Mouse (Mus musculus): ENCODE results near the gene Tbx2. TPM values are rescaled to one million over a fixed set of nuclear protein-coding genes. Genes with fewer than 3 reads are reported as not detected.
A peak's percentile ranks its signal among the peaks of the same experiment; 100 is the strongest.

Gene Tbx2
- polyA plus RNA-seq, 1 experiment from 2014 or later: 1.7 TPM

DNA sequence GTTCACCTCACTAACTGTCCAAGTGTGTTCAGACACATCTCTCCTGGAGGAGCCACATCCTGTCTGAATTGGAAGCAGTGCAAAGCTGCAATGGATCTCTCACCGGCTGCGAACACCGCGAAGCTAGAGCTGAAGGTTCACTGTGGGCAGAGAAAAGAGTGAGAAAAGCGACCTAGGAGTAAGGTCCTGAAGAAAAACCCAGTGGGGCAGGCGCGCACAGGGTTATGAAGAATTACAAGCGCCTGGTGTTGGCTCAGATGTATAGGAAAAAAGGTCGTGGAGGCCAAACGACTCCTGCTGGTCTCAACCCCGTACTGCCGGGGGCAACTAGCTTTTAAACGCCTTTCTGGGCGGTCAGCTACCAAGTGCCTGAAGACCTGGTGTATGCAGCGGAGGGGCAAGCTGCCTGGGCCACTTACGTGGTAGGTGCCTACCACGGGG is 1.4 kb upstream of the Tbx2 start:
- Histone ChIP-seq H3K36me3 (ENCODE audit: control insufficient read depth, insufficient read depth, low read length) (no peaks in the 10 kb centered on the region), H3K27me3 (replicated peaks; ENCODE audit: control insufficient read depth, insufficient read depth, low read length) (peaks cover 60% of the 10 kb centered on the region), H3K4me2 (ENCODE audit: low read depth, low read length) (peak overlapping the region; percentile 98; the same call in 1 of the 2 replicates), H3K9me3 (ENCODE audit: control insufficient read depth, low read length) (no peaks in the 10 kb centered on the region), H3K4me3 (ENCODE audit: low read length) (peak overlapping the region; percentile 27), H3K27ac (ENCODE audit: low read length) (0 out of 2 replicates have a peak overlapping the region, but pooled peaks have one; percentile 10), H3K4me1 (ENCODE audit: control insufficient read depth, insufficient read depth, low read length) (peaks cover 30% of the 10 kb centered on the region), H3K9ac (ENCODE audit: low read depth, low read length) (no peak overlapping the region; the same call in 1 of the 2 replicates)
- no peak for ATAC-seq
- 20% methylated on average over 17 of the region's 17 CpGs for WGBS

DNA sequence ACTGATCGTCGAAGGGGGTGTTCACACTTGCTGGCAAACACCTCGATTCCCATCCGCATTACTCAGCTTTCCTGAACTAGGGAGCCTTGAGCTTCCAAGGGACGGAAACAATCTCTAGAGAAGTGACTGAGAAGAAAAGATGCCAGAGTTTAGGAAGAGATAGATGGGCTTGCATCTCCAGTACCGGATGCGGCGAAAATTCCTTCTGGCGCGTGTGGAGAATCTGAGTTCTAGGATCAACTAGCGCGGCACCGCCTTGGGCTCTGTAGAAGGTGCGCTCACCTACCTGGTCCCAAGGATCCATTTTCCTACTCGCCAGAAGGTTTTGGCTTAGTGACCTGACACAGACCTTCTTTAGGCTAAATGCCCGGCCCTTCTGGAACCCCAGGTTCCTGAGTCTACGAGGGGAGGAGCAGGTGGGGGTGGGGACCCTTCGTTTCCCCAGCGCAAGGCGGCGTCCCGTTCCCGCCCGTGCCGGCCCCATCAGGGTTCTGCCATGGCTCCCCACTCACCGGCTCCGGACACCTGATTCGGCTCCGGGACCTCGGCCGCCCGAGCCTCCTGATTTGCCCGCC is 608 bp upstream of the Tbx2 start:
- WGBS: 1% methylated on average over 33 of the region's 33 CpGs
- H3K27me3 ChIP-seq (replicated peaks; ENCODE audit: control insufficient read depth, insufficient read depth, low read length): peaks cover 67% of the 10 kb centered on the region
- H3K27ac ChIP-seq (ENCODE audit: low read length): peak overlapping the region; percentile 63
- peak overlapping the region; percentile 61 for H3K4me3 ChIP-seq (ENCODE audit: low read length)
- H3K9ac ChIP-seq (ENCODE audit: low read depth, low read length): peak overlapping the region; percentile 76
- H3K36me3 ChIP-seq (ENCODE audit: control insufficient read depth, insufficient read depth, low read length): no peaks in the 10 kb centered on the region
- peak overlapping the region; percentile 98 for H3K4me2 ChIP-seq (ENCODE audit: low read depth, low read length)
- 0 out of 2 replicates have a peak, but pooled peaks have one; percentile 5 for ATAC-seq
- peaks cover 28% of the 10 kb centered on the region for H3K4me1 ChIP-seq (ENCODE audit: control insufficient read depth, insufficient read depth, low read length)
- H3K9me3 ChIP-seq (ENCODE audit: control insufficient read depth, low read length): no peaks in the 10 kb centered on the region

DNA sequence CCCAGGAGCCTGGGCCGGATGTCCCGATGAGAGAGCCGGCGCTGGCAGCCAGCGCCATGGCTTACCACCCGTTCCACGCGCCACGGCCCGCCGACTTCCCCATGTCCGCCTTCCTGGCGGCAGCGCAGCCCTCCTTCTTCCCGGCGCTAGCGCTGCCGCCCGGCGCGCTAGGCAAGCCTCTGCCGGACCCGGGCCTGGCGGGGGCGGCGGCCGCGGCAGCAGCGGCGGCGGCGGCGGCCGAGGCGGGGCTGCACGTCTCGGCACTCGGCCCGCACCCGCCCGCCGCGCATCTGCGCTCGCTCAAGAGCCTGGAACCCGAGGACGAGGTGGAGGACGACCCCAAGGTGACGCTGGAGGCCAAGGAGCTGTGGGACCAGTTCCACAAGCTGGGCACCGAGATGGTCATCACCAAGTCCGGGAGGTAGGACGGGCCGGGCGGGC is 750 bp downstream of the Tbx2 start:
- peak overlapping the region; percentile 98 for H3K4me2 ChIP-seq (ENCODE audit: low read depth, low read length)
- H3K27me3 ChIP-seq (replicated peaks; ENCODE audit: control insufficient read depth, insufficient read depth, low read length): peaks cover 79% of the 10 kb centered on the region
- under 1% methylated on average over 42 of the region's 54 CpGs for WGBS

DNA sequence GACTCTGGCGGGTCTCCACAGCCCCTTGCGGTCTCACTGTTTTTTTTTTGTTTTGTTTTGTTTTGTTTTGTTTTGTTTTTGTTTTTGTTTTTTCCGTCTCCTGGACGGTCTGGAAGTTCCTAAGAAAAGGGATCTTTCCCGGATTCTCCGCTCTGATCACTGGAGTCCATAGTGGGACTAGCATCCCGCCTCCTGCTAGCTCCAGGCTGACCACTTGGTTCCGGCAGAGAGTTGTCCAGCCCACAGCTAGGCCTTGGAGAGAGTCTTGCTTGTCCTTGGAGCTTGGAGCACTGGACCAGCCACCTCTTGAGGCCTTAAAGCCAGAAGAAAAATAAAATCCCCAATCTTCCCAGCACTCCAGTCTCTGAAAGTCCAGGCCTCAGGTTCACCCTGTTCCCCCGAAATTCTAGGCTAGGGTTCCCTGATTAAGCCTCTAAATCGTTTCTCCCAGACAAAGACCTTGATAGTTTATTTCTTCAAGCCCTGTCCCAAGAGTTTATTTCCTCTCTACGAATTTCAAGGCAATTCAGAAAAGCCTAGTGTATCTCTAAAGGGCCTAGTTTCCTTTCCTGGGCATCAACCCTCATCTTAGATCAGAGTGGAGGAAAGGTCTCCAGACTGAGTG is 1.5 kb downstream of the Tbx2 start:
- H3K27me3 ChIP-seq (replicated peaks; ENCODE audit: control insufficient read depth, insufficient read depth, low read length): peaks cover 81% of the 10 kb centered on the region
- H3K27ac ChIP-seq (ENCODE audit: low read length): peak overlapping the region; percentile 79

More for the DNA sequence above, 750 bp downstream of the Tbx2 start:
- Histone ChIP-seq H3K36me3 (ENCODE audit: control insufficient read depth, insufficient read depth, low read length) (no peaks in the 10 kb centered on the region), H3K9ac (ENCODE audit: low read depth, low read length) (peak overlapping the region; percentile 76), H3K27ac (ENCODE audit: low read length) (peak overlapping the region; percentile 79), H3K4me3 (ENCODE audit: low read length) (peak overlapping the region; percentile 61), H3K4me1 (ENCODE audit: control insufficient read depth, insufficient read depth, low read length) (peaks cover 29% of the 10 kb centered on the region), H3K9me3 (ENCODE audit: control insufficient read depth, low read length) (no peaks in the 10 kb centered on the region)
- peak; percentile 4; the same call in 1 of the 2 replicates for ATAC-seq

DNA sequence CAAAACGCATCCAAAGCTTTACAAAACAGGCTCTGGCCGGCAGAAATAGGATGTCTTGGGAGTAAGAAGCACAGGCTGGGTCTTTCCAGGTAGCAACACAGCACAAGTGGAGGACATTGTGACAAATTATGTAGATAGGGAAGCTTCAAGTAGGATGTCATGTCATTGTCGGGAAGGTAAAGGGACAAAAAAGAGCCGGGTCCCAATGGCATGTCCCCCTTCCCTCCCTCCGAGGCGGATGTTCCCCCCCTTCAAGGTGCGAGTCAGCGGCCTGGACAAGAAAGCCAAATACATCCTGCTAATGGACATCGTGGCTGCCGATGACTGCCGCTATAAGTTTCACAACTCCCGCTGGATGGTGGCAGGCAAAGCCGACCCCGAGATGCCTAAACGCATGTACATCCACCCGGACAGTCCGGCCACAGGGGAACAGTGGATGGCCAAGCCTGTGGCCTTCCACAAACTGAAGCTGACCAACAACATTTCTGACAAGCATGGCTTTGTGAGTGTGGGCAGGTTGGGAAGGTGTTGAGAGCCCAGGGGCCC is 2.1 kb downstream of the Tbx2 start:
- Histone ChIP-seq H3K27ac (ENCODE audit: low read length) (no peak overlapping the region), H3K9me3 (ENCODE audit: control insufficient read depth, low read length) (no peaks in the 10 kb centered on the region), H3K9ac (ENCODE audit: low read depth, low read length) (peak overlapping the region; percentile 76), H3K4me1 (ENCODE audit: control insufficient read depth, insufficient read depth, low read length) (peaks cover 26% of the 10 kb centered on the region), H3K36me3 (ENCODE audit: control insufficient read depth, insufficient read depth, low read length) (no peaks in the 10 kb centered on the region), H3K4me2 (ENCODE audit: low read depth, low read length) (peak overlapping the region; percentile 55), H3K27me3 (replicated peaks; ENCODE audit: control insufficient read depth, insufficient read depth, low read length) (peaks cover 81% of the 10 kb centered on the region), H3K4me3 (ENCODE audit: low read length) (peak overlapping the region; percentile 61)
- WGBS: 32% methylated on average over 17 of the region's 17 CpGs
- no peak for ATAC-seq

More for the DNA sequence above, 1.5 kb downstream of the Tbx2 start:
- no peak for ATAC-seq
- H3K9me3 ChIP-seq (ENCODE audit: control insufficient read depth, low read length): no peaks in the 10 kb centered on the region
- H3K4me2 ChIP-seq (ENCODE audit: low read depth, low read length): peak overlapping the region; percentile 98
- no peaks in the 10 kb centered on the region for H3K36me3 ChIP-seq (ENCODE audit: control insufficient read depth, insufficient read depth, low read length)
- H3K9ac ChIP-seq (ENCODE audit: low read depth, low read length): peak overlapping the region; percentile 76
- H3K4me3 ChIP-seq (ENCODE audit: low read length): peak overlapping the region; percentile 61
- H3K4me1 ChIP-seq (ENCODE audit: control insufficient read depth, insufficient read depth, low read length): peaks cover 29% of the 10 kb centered on the region
- 27% methylated on average over 11 of the region's 11 CpGs for WGBS

DNA sequence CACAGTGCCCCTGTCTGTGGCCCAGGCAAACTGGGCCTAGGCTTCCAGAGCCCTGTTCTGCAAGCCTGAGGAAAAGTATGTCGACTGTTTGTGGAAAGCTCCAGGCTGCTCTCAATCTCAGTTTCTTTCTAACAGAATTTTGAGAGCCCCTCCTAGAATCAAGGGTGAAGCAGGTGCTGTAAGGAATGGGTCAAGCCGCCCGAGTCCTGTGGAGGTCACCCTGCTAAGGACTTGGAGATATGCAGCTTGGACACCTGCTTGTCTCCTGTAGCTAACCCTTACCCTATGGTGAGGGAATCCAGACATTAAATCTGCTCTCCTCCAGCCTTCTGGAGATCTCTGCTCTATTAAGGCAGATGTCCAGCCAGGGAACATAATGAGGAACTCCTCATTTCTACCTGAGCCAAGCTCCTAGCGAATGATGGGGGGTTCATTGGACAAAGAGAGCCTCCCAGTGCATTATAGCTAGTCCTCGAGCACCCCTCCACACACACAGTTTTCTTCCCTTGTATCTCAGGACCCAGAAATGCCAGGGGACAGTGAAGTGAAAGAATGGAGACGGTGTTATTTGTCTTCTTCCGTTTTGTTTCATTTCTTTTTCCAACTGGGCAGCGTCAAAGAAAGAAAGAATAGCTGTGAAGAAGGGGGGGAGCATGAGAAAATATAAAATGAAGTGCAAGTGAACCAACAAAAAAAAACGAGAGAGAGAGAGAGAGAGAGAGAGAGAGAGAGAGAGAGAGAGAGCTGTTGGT is 2.8 kb downstream of the Tbx2 start:
- H3K36me3 ChIP-seq (ENCODE audit: control insufficient read depth, insufficient read depth, low read length): no peaks in the 10 kb centered on the region
- H3K9ac ChIP-seq (ENCODE audit: low read depth, low read length): peak overlapping the region; percentile 76
- H3K27ac ChIP-seq (ENCODE audit: low read length): no peak overlapping the region; the same call in 1 of the 2 replicates
- peak overlapping the region; percentile 55 for H3K4me2 ChIP-seq (ENCODE audit: low read depth, low read length)
- H3K4me3 ChIP-seq (ENCODE audit: low read length): peak overlapping the region; percentile 61
- WGBS: 40% methylated on average over 9 of the region's 9 CpGs
- no peak for ATAC-seq
- no peaks in the 10 kb centered on the region for H3K9me3 ChIP-seq (ENCODE audit: control insufficient read depth, low read length)
- peaks cover 82% of the 10 kb centered on the region for H3K27me3 ChIP-seq (replicated peaks; ENCODE audit: control insufficient read depth, insufficient read depth, low read length)
- peaks cover 21% of the 10 kb centered on the region for H3K4me1 ChIP-seq (ENCODE audit: control insufficient read depth, insufficient read depth, low read length)

DNA sequence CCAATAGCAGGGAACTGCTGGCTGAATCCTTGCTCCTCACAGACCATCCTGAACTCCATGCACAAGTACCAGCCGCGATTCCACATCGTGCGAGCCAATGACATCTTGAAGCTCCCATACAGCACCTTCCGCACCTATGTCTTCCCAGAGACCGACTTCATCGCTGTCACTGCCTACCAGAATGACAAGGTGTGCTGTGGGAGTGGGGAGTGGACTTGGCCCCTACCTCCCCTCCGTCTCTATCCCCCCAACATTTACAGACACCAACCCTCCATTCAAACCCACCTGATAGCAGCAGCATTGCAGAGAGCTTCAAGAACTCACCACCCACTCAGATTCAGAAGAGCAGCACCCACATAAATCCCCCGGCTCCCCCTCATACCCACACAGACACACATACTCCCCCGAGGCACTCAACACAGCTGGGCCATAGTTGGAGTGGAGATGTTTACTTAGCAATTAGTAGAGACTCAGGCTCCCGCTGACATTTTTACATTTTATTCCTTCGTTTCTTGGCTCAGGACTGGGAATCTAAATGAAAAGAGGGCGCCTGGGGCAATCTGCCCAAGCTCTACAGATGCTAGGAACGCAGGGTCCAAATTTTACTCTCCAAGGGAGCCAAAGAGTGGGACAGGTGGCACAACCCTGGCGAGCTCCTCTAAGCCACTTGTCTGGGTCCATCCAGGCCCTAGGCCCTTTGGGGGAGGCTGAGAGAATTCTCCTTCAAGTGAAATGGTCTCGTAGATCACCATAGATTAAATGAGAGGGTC is 3.6 kb downstream of the Tbx2 start:
- 39% methylated on average over 16 of the region's 16 CpGs for WGBS
- ATAC-seq: no peak
- peak overlapping the region; percentile 42 for H3K4me3 ChIP-seq (ENCODE audit: low read length)
- H3K27ac ChIP-seq (ENCODE audit: low read length): no peak overlapping the region
- no peaks in the 10 kb centered on the region for H3K36me3 ChIP-seq (ENCODE audit: control insufficient read depth, insufficient read depth, low read length)
- peaks cover 83% of the 10 kb centered on the region for H3K27me3 ChIP-seq (replicated peaks; ENCODE audit: control insufficient read depth, insufficient read depth, low read length)
- H3K4me1 ChIP-seq (ENCODE audit: control insufficient read depth, insufficient read depth, low read length): peaks cover 24% of the 10 kb centered on the region
- peak overlapping the region; percentile 76 for H3K9ac ChIP-seq (ENCODE audit: low read depth, low read length)
- H3K4me2 ChIP-seq (ENCODE audit: low read depth, low read length): peak overlapping the region; percentile 55
- H3K9me3 ChIP-seq (ENCODE audit: control insufficient read depth, low read length): no peaks in the 10 kb centered on the region

DNA sequence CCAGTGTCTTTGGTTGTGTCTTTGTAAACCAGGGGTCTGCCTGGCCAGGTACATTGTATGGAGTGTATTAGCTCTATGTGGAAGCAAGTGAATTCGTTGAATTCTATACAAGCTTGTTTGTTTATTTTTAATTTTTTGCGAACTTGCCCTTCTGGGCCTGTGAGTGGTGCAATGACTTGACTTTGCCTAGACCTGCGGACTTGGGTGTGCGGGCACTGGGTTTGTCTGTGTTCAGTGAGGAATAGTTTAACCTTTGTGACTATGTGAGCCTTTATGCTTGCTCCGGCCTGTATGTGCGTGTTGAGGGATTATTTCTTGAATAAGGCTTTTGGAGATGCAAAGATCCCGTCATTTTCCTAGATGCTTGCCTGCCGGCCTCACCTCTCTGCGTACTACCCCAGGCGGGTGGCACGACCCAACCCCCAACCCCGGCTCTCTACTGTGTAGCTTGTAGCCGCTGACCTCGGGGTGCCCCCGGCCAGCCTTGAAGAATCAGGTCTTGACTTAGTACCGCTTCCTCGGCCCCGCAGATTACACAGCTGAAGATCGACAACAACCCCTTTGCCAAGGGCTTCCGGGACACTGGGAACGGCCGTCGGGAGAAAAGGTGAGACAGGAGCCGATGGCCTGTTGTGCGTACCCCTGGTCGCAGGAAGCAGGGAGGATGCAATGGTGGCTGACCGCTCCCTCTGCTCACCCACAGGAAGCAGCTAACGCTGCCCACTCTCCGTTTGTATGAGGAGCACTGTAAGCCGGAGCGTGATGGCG is 4.4 kb downstream of the Tbx2 start:
- peak overlapping the region; percentile 55 for H3K4me2 ChIP-seq (ENCODE audit: low read depth, low read length)
- 21% methylated on average over 32 of the region's 32 CpGs for WGBS
- peaks cover 82% of the 10 kb centered on the region for H3K27me3 ChIP-seq (replicated peaks; ENCODE audit: control insufficient read depth, insufficient read depth, low read length)
- no peak for ATAC-seq
- no peaks in the 10 kb centered on the region for H3K36me3 ChIP-seq (ENCODE audit: control insufficient read depth, insufficient read depth, low read length)
- H3K4me3 ChIP-seq (ENCODE audit: low read length): peak overlapping the region; percentile 42
- H3K27ac ChIP-seq (ENCODE audit: low read length): peak overlapping the region; percentile 15; the same call in 1 of the 2 replicates
- H3K9me3 ChIP-seq (ENCODE audit: control insufficient read depth, low read length): no peaks in the 10 kb centered on the region
- peak overlapping the region; percentile 58 for H3K9ac ChIP-seq (ENCODE audit: low read depth, low read length)
- peaks cover 25% of the 10 kb centered on the region for H3K4me1 ChIP-seq (ENCODE audit: control insufficient read depth, insufficient read depth, low read length)

All from intestine, embryonic 16.5 days (tissue).